Mouse (Mus musculus) testis, adult 2 months (tissue): Measurements from ENCODE around the gene Gzmm. TPM values are rescaled to one million over a fixed set of nuclear protein-coding genes. Genes with fewer than 3 reads are reported as not detected.
"Not testable (repeated sequence)": the region's sequence is repeated elsewhere in the genome, so short reads cannot be mapped to it uniquely, and the experiment has no call there.

Experiments
- H3K27ac ChIP-seq: fragments of 200-500 bp; 2 replicates; pipeline ENCODE4 v1.5.1; 2012; ENCODE audit warnings: low read depth, low read length; ENCODE audit not compliant: control insufficient read depth, insufficient read depth
- H3K27me3 ChIP-seq: fragments of 200-500 bp; 2 replicates; pipeline ENCODE4 v1.6.1; 2012; ENCODE audit warnings: mild to moderate bottlenecking, low read length, moderate library complexity; ENCODE audit not compliant: control insufficient read depth, insufficient read depth
- H3K36me3 ChIP-seq: fragments of 200-500 bp; 2 replicates; pipeline ENCODE4 v1.6.1; 2012; ENCODE audit warnings: mild to moderate bottlenecking, low read length; ENCODE audit not compliant: control insufficient read depth, insufficient read depth
- H3K4me1 ChIP-seq: fragments of 200-500 bp; 2 replicates; pipeline ENCODE4 v1.6.1; 2012; ENCODE audit warnings: low read length; ENCODE audit not compliant: control insufficient read depth, insufficient read depth
- H3K4me3 ChIP-seq: fragments of 200-500 bp; 2 replicates; pipeline ENCODE4 v1.5.1; 2012; ENCODE audit warnings: low read depth, mild to moderate bottlenecking, low read length, moderate library complexity, mixed read lengths; ENCODE audit not compliant: control insufficient read depth
- CTCF ChIP-seq: fragments of 200-500 bp; IDR thresholded peaks from 2 replicates; pipeline ENCODE4 v1.5.1; 2012; ENCODE audit warnings: low read depth, mild to moderate bottlenecking, inconsistent platforms, low read length, moderate library complexity; ENCODE audit not compliant: control insufficient read depth, insufficient read depth, insufficient replicate concordance
- POLR2A ChIP-seq: fragments of 200-500 bp; IDR thresholded peaks from 2 replicates; pipeline ENCODE4 v1.6.1; 2012; ENCODE audit warnings: low read depth, mild to moderate bottlenecking, inconsistent platforms, low read length, moderate library complexity; ENCODE audit not compliant: control insufficient read depth
- polyA plus RNA-seq: library from polyadenylated mRNA; depleted of rRNA; stranded (reverse); fragments of >200 nt; gene quantifications from 2 replicates; pipeline ENCODE4 v1.2.3, GENCODE M21; 2012

Gzmm gene
- polyA plus RNA-seq, 1 experiment = 0.33 TPM

DNA sequence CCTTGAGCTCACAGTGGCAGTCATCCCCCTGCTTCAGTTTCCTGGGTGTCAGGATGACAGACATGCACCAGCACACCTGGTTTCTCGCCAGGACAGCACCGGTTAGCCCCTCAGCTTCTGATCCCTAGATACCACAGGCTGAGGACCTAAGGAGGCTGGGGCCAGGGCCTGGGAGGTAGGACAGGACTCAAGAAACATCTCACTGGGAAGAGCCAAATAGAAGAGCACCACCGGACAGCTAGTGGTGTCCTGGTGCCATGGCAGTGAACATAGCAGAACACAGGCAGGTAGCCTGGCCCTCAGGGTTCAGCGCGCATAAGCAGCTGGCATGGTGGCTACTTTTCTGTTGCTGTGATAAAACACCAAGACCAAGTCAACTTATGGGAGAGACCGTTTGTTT, 9.6 kb downstream of the Gzmm start:
- H3K27ac ChIP-seq = no peak overlapping the region
- no peaks in the 10 kb centered on the region for H3K36me3 ChIP-seq
- TF ChIP-seq CTCF = no peak
- no peak for TF ChIP-seq POLR2A
- no peak overlapping the region for H3K4me3 ChIP-seq
- no peaks in the 10 kb centered on the region for H3K27me3 ChIP-seq
- H3K4me1 ChIP-seq = peaks cover 19% of the 10 kb centered on the region

- TF ChIP-seq CTCF (no peak), POLR2A (no peak)
- H3K4me1 ChIP-seq = peaks cover 23% of the 10 kb centered on the region
These were observed 11.9 kb downstream of the Gzmm start for GRCm38 (mm10) chr10:79700676-79701075.

DNA sequence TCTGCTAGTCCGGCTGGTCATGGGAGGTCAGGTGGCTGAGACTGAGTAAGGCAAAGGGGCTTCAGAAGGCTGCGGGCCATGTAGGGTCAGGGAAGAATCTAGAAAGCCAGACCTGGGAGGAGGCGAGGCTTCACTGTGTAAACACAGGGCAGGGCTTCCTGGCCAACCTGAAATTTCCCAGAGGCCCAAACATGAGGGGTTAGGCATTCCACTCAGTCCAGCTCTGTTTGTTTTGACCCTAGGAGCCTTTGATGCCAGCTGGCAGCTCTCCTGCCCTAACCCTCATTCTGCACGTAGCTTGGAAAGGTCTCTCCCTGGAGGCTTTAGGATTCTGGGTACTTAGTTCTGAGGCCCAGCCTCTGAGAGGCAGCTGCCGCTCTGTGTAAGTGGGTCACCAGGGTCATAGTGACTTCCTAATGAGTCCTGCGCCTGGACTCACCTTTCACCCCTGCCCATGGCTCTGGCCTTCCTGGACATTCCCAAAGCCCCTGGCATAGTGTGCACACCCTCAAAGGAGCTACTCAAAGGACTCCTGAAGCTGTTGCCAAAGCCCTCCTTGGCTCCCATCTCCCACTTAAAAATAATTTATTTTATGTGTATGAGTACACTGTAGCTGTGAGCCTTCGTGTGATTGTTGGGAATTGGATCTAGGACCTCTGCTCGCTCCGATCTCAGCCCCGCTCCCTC, 12.8 kb downstream of the Gzmm start:
- H3K27me3 ChIP-seq = no peaks in the 10 kb centered on the region
- peaks cover 30% of the 10 kb centered on the region for H3K4me1 ChIP-seq
- H3K4me3 ChIP-seq = no peak overlapping the region
- H3K27ac ChIP-seq = peak overlapping the region; percentile 77
- no peaks in the 10 kb centered on the region for H3K36me3 ChIP-seq
- TF ChIP-seq POLR2A (no peak), CTCF (no peak)

More at GRCm38 (mm10) chr10:79700676-79701075, 11.9 kb downstream of the Gzmm start:
- Histone ChIP-seq H3K27ac (peak overlapping the region; percentile 77), H3K4me3 (no peak overlapping the region), H3K36me3 (no peaks in the 10 kb centered on the region), H3K27me3 (no peaks in the 10 kb centered on the region)

- peaks cover 32% of the 10 kb centered on the region for H3K4me1 ChIP-seq
- not testable (repeated sequence) for H3K27me3 ChIP-seq, H3K4me3 ChIP-seq, H3K36me3 ChIP-seq, H3K27ac ChIP-seq
These were observed 14.2 kb downstream of the Gzmm start for GRCm38 (mm10) chr10:79702970-79703369.

- no peak for TF ChIP-seq POLR2A
- TF ChIP-seq CTCF = no peak
- Histone ChIP-seq H3K27me3 (no peaks in the 10 kb centered on the region), H3K27ac (peak overlapping the region; percentile 57), H3K36me3 (no peaks in the 10 kb centered on the region), H3K4me3 (peak overlapping the region; percentile 96), H3K4me1 (peaks cover 32% of the 10 kb centered on the region)
These were observed 14.7 kb downstream of the Gzmm start for GRCm38 (mm10) chr10:79703541-79703940.

GRCm38 (mm10) chr10:79704065-79704969, 15.5 kb downstream of the Gzmm start, which contains the start of gene Bsg:
Gene Bsg, plus strand, starts transcription at chr10:79704491.
- peak within 1 kb of the TSS; percentile 93 for H3K27ac ChIP-seq
- no peaks in the 10 kb centered on the region for H3K27me3 ChIP-seq
- H3K36me3 ChIP-seq = no peaks in the 10 kb centered on the region; the same call in 1 of the 2 replicates
- peaks cover 32% of the 10 kb centered on the region for H3K4me1 ChIP-seq
- peak within 1 kb of the TSS; percentile 96 for H3K4me3 ChIP-seq
- no peak for TF ChIP-seq CTCF
- TF ChIP-seq POLR2A = peak; percentile 99

GRCm38 (mm10) chr10:79704970-79705360, 16.1 kb downstream of the Gzmm start:
- Histone ChIP-seq H3K4me1 (peaks cover 36% of the 10 kb centered on the region), H3K27me3 (no peaks in the 10 kb centered on the region), H3K27ac (peak overlapping the region; percentile 93), H3K36me3 (no peaks in the 10 kb centered on the region; the same call in 1 of the 2 replicates), H3K4me3 (peak overlapping the region; percentile 96)
- no peak for TF ChIP-seq POLR2A
- TF ChIP-seq CTCF = no peak
